ENCODE assay signal across 12 mouse cellular contexts in genomic region chr6:147144664-147145063, GRCm38 (mm10). TPM values are rescaled to one million over a fixed set of nuclear protein-coding genes. Genes with fewer than 3 reads are reported as not detected.
"Had no signal": no experiment of that assay in that cellular context is flagged by ENCODE, and none has a peak within 500 bp of the region (broad histone marks: within the 10 kb centered on the region; RNA-seq: fewer than 3 reads in every experiment).

No protein-coding gene starts in this region.

- H3K36me3 ChIP-seq: limb, embryonic 15.5 days; liver, embryonic 12.5 days; midbrain, embryonic 12.5 days; neural tube, embryonic 13.5 days; stomach, embryonic 15.5 days had no signal

- H3K4me3 ChIP-seq: limb, embryonic 15.5 days; liver, embryonic 12.5 days; midbrain, embryonic 12.5 days; neural tube, embryonic 13.5 days; stomach, embryonic 15.5 days had no signal

- H3K4me1 ChIP-seq: liver, embryonic 12.5 days had no signal

- ATAC-seq: liver, embryonic 12.5 days had no signal

- H3K27me3 ChIP-seq: limb, embryonic 15.5 days; liver, embryonic 12.5 days; midbrain, embryonic 12.5 days; neural tube, embryonic 13.5 days; stomach, embryonic 15.5 days had no signal

- H3K4me2 ChIP-seq: limb, embryonic 15.5 days; liver, embryonic 12.5 days; midbrain, embryonic 12.5 days; neural tube, embryonic 13.5 days; stomach, embryonic 15.5 days had no signal

- DNase-seq: kidney, adult 11 months; kidney, adult 9 months; kidney, postnatal 36 days; thymus, postnatal 36 days had no signal

- H3K9ac ChIP-seq: limb, embryonic 15.5 days; liver, embryonic 12.5 days; midbrain, embryonic 12.5 days; neural tube, embryonic 13.5 days; stomach, embryonic 15.5 days had no signal

- H3K9me3 ChIP-seq: limb, embryonic 15.5 days; liver, embryonic 12.5 days; midbrain, embryonic 12.5 days; neural tube, embryonic 13.5 days; stomach, embryonic 15.5 days had no signal

- H3K27ac ChIP-seq: kidney, postnatal 0 days; limb, embryonic 15.5 days; liver, embryonic 12.5 days; neural tube, embryonic 13.5 days; stomach, embryonic 15.5 days had no signal

RNA-seq across cellular contexts. Expression of gene Mansc4, which starts 57.8 kb away (rescaled TPM):
- total RNA-seq: megakaryocyte-erythroid progenitor cell, adult 5-6 weeks had no signal
- polyA plus RNA-seq: liver, embryonic 16.5 days had no signal
